Mouse (Mus musculus) ovary, postnatal 10 days (tissue): ENCODE measurements around the gene Arl1.
A peak's percentile ranks its signal among the peaks of the same experiment; 100 is the strongest.
"Not testable (repeated sequence)": the region's sequence is repeated elsewhere in the genome, so short reads cannot be mapped to it uniquely, and the experiment has no call there.

Experiments used
- DNase-seq: peaks from one replicate; pipeline ENCODE4 v3.0.0; 2022; ENCODE audit warnings: low spot score

The Arl1 gene

DNA sequence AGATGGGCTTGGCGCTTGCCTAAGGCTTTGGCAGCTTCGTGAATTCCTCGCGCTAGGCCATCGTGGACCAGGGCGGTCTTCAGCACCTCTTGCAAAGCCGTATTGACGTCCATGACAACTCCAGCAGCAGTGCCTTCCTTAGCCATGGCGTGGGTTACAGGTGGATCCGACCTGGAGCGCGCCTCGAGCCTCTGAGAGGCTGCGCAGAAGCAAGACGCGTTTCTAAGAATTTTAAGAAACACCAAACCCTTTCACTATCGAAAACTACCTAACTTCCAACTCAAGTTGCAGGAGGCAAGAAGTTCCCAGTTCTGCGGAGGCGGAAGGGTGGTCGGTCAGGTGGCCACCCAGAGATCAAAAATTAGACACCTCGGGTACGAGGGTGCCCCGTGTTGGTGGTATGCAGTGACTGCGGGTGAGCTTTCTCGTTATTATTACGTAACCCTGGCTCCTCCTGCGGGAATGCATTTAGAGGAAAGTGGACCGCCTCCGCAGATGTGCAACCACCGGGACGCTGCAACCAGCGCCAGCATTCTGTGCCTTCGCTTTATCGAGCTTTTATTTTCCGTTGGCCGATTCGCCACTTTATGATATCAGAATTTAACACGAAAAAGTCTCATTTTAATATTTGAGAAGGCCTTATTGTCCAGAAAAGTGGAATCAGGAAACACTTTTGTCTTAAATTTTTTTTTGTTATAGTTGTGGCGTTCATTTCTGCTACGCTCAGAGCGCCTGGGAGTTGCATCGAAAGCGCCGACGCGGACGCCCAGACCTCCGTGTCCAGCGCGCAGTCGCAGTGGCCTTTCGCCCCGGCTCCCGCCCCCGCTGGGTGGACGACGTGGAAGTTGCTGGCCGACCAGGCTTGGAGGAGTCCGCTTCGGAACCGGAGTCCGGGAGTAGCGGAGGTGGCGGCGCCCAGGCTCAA, at the start of gene Arl1:
Gene Arl1 (plus strand): TSS at position 288 of the 925 bp plus-strand sequence.
- peak; percentile 96 for DNase-seq

DNA sequence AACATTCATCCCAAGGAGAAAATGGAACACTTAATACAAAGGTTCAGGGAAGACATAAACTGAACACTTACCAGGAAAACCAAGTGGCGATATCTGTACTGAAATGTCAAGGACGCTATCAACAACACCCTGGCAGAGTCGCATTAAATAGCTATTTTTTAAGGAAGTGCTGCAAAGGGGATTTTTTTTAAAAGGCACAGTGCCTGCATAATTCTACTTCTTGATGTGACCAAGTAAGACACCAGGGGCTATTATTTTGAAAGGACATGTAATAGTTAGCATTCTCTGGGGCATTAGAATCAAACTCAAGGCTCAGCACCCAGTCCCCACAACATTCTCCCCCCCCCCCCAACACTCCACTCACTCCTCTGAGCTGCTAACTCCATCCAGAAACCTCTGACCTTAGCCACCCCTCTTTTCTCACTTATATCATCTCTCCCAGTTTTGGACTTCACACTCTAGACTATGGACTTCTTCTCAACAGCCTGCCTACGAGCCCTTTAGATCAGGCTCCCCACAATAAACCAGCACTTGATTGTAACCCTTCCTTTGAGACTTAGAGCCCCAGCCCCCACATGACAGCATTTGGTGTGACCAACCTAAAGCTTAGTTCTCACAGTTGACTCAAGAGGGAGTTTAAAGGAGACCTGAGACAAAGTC, 47.6 kb upstream of the Arl1 start:
- DNase-seq = no peak

- DNase-seq = no peak
These were observed 45.7 kb upstream of the Arl1 start, which contains the start of gene Spic for GRCm38 (mm10) chr10:88684925-88685324. TSS of gene Spic (minus strand) at chr10:88685015.

DNA sequence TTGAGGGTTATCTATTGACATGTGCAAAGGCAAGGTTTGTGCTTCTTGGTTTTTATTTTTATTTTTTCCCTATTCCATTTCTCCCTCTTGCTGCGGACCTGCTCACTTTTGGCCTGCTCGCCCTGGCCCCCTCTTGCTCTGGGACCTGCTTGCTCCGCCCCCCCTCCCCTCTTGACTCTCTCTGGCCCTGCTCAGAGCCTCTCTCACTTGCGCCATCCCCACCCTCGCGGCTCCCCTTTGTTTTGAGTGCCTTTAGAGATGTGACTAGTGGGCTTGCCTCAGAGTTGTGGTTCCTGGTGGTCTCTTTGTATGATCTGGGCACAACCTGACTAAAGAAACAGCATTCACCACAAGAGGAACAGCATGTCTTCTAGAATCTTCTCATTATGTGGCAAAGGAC, 29.7 kb upstream of the Arl1 start:
- DNase-seq = no peak

GRCm38 (mm10) chr10:88708671-88709523, 21.8 kb upstream of the Arl1 start:
- no peak for DNase-seq

- no peak for DNase-seq
These were observed 18.3 kb upstream of the Arl1 start for GRCm38 (mm10) chr10:88712359-88712758.

DNA sequence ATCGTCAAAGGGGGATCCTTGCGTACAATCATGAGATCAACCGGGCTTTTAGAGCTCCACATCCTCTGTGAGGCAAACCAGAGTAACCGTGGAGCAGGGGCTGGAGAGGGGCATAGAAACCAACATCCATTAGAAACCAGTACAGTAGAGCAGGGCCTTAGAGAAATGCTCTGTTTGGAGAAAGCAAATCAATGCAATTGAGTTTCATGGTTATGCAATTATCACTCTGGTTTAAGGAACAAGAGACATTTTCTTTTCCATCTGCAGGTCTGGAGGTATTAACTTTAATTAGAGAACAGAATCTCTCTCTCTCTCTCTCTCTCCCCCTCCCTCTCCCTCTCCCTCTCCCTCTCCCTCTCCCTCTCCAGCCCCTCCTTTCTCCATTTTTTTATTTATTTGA, 15.9 kb upstream of the Arl1 start:
- DNase-seq = no peak

GRCm38 (mm10) chr10:88715621-88716020, 15.0 kb upstream of the Arl1 start:
- no peak for DNase-seq

GRCm38 (mm10) chr10:88716986-88717755, 13.5 kb upstream of the Arl1 start:
- DNase-seq = no peak

DNA sequence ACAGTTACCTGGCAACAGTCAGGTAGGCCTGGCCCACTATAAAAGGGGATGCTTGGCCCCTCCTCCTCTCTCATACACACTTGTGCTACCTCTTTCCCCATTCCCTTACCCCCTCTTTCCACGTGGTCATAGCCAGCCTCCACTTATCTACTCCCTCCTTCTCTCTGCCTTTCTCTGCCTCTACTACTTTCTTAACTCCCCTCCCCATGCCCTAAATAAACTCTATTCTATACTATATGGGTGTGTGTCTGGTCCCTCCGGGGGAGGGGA, 13.0 kb upstream of the Arl1 start:
- DNase-seq = no peak

GRCm38 (mm10) chr10:88719618-88720017, 11.0 kb upstream of the Arl1 start:
- no peak for DNase-seq

DNA sequence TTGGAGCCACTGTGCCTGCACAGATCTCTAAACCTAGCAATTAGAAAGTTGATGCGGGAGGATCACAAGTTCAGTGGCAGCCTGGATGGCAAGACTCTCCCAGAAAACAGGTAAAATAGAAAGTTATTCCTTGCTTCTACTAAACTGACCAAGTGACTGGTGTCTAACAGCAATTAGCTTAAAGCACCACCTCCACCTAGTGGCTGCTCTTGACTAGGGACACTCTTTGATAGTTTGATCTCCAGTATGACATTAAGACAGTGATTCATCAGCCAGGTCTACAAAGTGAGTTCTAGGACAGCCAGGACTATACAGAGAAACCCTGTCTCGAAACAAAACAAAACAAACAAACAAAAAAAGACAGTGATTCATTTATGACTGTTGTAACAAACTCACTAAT, 5.3 kb upstream of the Arl1 start:
- no peak for DNase-seq

DNA sequence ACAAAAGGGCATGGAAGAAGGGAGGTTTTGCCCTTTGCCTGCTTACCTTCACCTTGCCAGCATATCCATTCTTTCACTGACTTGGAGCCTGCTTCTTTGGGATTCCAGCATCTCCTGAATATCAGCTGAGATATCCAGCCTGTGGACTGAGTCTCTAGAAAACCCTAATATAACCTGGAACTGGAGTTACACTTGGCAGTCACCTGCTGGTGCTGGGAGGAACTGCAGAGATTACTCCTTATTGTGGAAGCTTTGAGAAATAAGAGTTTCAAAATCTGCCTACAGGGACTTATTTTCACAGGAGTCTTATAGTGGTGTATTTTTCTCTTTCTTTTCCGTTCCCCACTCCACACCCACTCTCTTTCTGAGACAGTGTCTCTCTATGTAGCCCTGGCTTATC, 3.5 kb upstream of the Arl1 start:
- no peak for DNase-seq

DNA sequence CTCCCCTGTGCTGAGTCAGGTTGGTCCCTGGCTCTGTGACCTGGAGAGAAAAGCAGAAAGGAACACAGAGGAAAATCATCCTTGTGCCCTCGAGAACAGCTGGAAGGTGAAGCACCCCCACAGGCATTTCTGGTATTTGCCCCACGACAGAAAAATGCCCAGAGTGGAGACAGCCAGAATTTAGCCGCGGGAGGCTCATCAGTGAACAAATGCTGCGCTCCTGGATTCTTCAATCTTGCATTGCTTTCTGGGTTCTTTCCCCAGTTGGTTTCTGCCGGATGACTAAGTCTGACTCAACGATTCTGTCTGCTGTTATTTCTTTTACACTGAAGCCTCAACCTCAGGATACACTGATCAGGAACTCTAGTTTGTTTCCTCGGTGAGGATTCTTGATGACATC, 2.5 kb upstream of the Arl1 start:
- no peak for DNase-seq

GRCm38 (mm10) chr10:88731496-88732308, 1.0 kb downstream of the Arl1 start:
- DNase-seq = no peak

- DNase-seq = no peak
These were observed 1.6 kb downstream of the Arl1 start for GRCm38 (mm10) chr10:88732309-88732622.

DNA sequence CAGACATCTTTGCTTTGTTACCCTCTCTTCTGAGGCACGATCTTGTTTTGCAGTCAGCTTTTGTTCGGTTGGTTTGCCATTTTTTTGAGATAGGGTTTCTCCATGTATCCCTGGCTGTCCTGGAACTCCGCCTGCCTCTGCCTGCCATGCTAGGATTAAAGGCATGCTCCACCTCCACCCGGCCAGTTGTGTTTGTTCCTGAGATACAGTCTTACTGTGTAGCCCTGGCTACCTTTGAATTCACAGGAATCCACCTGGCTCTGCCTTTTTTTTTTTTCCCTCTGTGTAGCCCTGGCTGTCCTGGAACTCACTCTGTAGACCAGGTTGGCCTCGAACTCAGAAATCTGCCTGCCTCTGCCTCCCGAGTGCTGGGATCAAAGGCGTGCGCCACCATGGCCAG, 8.4 kb downstream of the Arl1 start:
- not testable (repeated sequence) for DNase-seq

DNA sequence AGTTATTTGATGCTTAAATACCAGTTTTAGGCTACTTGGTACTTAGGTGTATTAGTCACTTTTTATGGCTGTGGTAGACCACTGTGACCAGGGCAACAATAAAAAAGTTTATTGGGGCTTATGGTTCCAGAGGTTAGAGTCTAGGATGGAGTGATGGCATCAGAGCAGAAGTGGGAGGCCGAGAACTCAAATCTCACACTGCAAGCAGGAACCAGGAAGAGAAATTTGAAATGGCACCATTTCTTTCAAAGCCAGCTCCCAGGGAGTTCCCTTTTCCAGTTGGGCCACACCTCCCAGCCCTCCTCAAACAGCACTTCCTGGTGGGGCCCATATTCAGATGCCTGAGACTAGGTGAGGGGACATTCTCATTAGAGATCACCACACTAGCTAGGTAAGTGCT, 9.2 kb downstream of the Arl1 start:
- DNase-seq = no peak

DNA sequence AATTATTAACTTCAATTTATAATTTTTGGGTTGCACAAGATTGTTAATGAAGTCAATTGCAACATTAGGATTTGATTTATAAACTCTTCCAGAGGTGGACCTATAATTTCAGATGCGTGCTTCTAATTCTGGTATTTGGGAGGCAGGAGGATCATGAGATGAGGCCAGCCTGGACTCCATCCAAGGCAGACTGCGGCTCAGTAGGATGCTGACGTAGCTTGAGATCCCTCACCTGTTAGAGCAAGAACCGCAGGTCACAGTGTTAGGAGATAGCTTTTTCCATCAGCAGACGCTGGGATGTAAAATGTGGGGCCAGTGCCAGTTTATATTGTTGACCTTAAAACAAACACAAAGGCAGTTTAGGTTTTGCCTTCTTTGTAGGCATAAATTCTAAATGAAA, 10.1 kb downstream of the Arl1 start:
- DNase-seq = no peak

- DNase-seq = no peak
These were observed 10.8 kb downstream of the Arl1 start for GRCm38 (mm10) chr10:88741426-88741825.

GRCm38 (mm10) chr10:88761524-88762212, 31.0 kb downstream of the Arl1 start:
- no peak for DNase-seq
